Mouse (Mus musculus): Measurements from ENCODE around the gene Fndc3b. TPM values are rescaled to one million over a fixed set of nuclear protein-coding genes. Genes with fewer than 3 reads are reported as not detected.

Fndc3b gene
- total RNA-seq (2023), result 10 to 100 TPM; 52.2 to 61.6 TPM

GRCm38 (mm10) chr3:27710648-27711428 lies at the start of gene Fndc3b:
Fndc3b (minus strand) TSS chr3:27711307.

DNA sequence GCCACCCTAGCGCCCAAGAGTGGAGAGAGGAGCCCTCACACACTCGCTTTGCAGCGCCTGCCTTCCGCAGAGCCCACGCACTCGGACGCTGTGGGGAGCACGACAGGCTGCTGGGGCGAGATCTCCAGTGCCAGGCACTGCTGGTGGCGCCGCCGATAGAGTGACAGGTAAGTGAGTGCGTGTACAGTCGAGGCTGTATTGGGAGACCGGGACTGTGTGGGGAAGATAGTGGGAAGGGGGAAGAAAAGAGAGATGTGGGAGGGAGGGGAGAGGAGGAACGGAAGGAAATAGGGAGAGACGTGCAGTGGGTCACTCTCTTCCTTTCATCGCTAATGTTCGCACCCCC lies 339.9 kb downstream of the Fndc3b start, which contains the start of gene Ghsr:
Gene Ghsr (plus strand): TSS at position 76 of the 346 bp plus-strand sequence.

Other genes with a start within 250 kb of the Fndc3b start
- not detected for gene Tmem212, start 185.1 kb upstream of the Fndc3b start, total RNA-seq (2023)
- 10 to 100 TPM; 30.6 to 34.6 TPM for gene Pld1, start 227.4 kb upstream of the Fndc3b start, total RNA-seq (2023)

Measured in monocyte, adult 59 days (primary cell).